Mouse (Mus musculus): ENCODE results near the gene Gm43738.

- TF ChIP-seq CTCF (IDR thresholded peaks at IDR 0.05; ENCODE audit: borderline replicate concordance, control insufficient read depth, extremely low read depth, insufficient read depth, low read length, poor library complexity), result no peak
- no peak for TF ChIP-seq POLR2A (IDR thresholded peaks at IDR 0.05; ENCODE audit: control insufficient read depth, extremely low read depth, insufficient read depth, low read length, poor library complexity)
Observed at GRCm38 (mm10) chr3:89107545-89107944, 6.6 kb upstream of the Gm43738 start.
